Mouse (Mus musculus): Measurements from ENCODE around the gene Gm20873.
"Not testable (repeated sequence)": the region's sequence is repeated elsewhere in the genome, so short reads cannot be mapped to it uniquely, and the experiment has no call there.

Gene Gm20873

DNA sequence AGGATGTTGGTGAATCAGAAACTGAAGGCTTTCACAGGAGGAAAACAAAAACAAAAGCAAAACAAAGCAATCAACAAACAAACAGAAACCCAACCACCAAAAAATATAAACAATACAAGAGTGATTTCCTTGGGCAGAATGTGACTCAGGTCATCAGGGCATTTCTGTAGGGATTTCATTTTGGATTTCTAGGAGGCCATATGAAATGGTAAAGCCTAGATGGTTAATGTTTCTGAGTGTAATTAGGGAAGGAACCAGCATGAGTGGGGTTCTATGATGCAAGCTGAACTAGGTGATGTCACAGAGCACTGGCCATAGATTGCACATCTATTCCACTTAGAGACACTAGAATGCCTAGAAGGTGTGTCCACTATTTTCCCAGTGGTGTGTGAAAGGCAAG, at the start of gene Gm20873:
TSS of gene Gm20873 (plus strand) at position 301 of the 400 bp plus-strand sequence.
- DNase-seq: not testable (repeated sequence)

DNA sequence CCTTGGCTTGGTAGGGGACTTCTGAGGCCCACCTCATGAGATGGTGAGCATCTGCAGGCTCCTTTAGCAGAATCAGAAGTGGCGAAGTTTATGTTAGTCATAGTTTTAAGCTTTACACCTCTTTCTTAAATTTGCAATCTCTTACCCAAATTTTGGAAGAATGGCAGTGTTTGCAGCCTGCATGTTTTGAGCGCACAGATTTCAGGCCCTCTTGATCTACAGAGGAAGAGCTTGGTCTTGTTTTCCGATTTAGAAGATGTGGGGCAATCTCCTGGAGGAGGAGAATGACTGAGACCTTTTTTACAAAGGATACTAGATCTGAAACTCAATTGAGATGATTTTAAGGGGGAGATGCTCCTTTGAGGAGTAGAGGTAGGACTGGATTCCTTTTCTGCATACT, 29.0 kb upstream of the Gm20873 start, which contains the start of gene Gm21746:
TSS of gene Gm21746 (minus strand) at position 101 of the 400 bp plus-strand sequence.
- DNase-seq: not testable (repeated sequence)
